In the genomic region with DNA sequence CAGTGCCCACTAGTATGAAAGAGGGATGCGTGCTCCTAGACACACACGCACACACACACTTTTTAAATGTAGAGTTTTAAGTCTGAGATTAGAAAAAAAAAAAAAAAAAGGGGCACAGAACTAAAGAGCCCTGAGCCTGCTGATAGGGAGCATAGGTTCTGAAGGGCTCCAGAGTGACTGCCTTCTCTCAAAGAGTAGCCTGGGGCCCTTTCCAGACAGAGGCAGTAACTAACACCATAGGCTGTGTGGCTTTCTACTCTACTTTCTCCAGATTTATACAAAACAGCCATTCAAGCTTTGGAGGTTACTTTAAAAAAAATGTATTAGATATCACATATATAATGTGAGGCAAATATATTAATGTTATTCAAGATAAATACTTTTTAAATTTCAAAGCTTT, we compare ENCODE assay signal across 13 mouse cellular contexts.
"Had no signal": no experiment of that assay in that cellular context is flagged by ENCODE, and none has a peak within 500 bp of the region (broad histone marks: within the 10 kb centered on the region; RNA-seq: fewer than 3 reads in every experiment).

No protein-coding gene starts in this region.

- H3K36me3 ChIP-seq: stomach, embryonic 15.5 days had no signal

- DNase-seq: kidney, adult 8-10 months; kidney, postnatal 36 days; liver; lung, adult 18-20 months; right cerebral cortex, postnatal 14 days; thymus, postnatal 36 days had no signal

- H3K9me3 ChIP-seq: limb, embryonic 12.5 days; neural tube, embryonic 13.5 days; stomach, embryonic 15.5 days had no signal

- H3K27me3 ChIP-seq: limb, embryonic 12.5 days; neural tube, embryonic 13.5 days; stomach, embryonic 15.5 days had no signal

- ATAC-seq: inflammation-experienced regulatory T-cells, adult 6 months had no signal

- H3K9ac ChIP-seq: limb, embryonic 12.5 days; liver, embryonic 14.5 days; neural tube, embryonic 13.5 days; stomach, embryonic 15.5 days had no signal

- H3K27ac ChIP-seq: kidney, postnatal 0 days; layer of hippocampus, adult 2 months; limb, embryonic 12.5 days; liver, embryonic 14.5 days had no signal

- H3K4me2 ChIP-seq: limb, embryonic 12.5 days; neural tube, embryonic 13.5 days; stomach, embryonic 15.5 days had no signal

- H3K4me3 ChIP-seq: layer of hippocampus, adult 2 months; limb, embryonic 12.5 days; neural tube, embryonic 13.5 days; stomach, embryonic 15.5 days had no signal
